In the genomic region with DNA sequence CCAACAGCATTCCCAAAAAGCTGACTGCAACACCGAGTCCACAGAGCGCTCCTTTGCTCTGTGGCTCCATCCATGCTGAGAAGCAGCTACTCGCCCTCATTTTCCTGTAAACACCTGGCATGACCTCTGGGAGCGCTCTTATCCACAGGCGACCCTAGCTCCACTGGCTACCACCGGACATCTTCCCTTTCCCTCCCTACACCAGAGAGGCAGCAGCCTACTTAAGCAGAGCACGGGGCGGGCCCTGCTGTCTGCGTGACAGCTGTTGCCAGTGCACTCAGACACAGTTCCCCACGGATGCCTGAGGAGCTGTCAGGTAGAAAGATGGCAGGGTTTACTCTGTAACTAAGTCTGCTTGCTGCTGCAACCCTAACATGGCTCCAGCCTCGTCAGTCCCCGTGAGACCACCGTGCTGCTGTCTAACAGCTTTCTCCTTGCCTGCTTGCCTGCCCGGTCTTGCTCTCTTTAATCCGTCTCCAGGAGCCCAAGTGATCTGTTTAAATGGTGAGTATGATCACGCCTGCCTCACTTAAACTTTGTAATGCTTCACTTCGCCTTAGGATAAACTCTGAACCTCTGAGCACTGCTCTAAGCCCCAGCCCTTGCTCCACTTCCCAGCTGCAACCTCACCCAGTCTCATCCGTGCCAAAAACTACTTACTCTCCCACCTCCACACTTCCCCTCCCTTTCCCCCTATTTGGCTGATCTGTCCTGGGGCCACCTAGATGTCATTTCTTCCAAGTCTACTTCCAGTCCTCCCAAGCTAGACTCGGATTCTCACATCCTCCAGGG, we compare ENCODE assay signal across 9 mouse cellular contexts. TPM values are rescaled to one million over a fixed set of nuclear protein-coding genes. Genes with fewer than 3 reads are reported as not detected.
DNase-seq lines count a peak whose midpoint lies in the region; ATAC-seq lines count a peak whose summit lies in the region.
"Had no signal": no experiment of that assay in that cellular context is flagged by ENCODE, and none has a peak within 500 bp of the region (broad histone marks: within the 10 kb centered on the region; RNA-seq: fewer than 3 reads in every experiment).

No protein-coding gene starts in this region.

- no peak overlapping the region for H3K9ac ChIP-seq in kidney, embryonic 15.5 days
- H3K9ac ChIP-seq: embryonic facial prominence, embryonic 12.5 days had no signal

- no peaks in the 10 kb centered on the region for H3K27me3 ChIP-seq in kidney, embryonic 15.5 days
- H3K27me3 ChIP-seq: embryonic facial prominence, embryonic 12.5 days had no signal

- ATAC-seq in kidney, embryonic 15.5 days (replicated peaks; ENCODE audit: low FRiP score) = peak; percentile 81
- ATAC-seq in monocyte, adult 5-6 weeks (replicated peaks; ENCODE audit: insufficient number of reproducible peaks, low FRiP score, low TSS enrichment, poor library complexity, severe bottlenecking) = 0 out of 2 replicates have a peak, but pooled peaks have one; percentile 3

- H3K4me2 ChIP-seq in kidney, embryonic 15.5 days = 0 out of 2 replicates have a peak overlapping the region, but pooled peaks have one; percentile 14
- H3K4me2 ChIP-seq: embryonic facial prominence, embryonic 12.5 days had no signal

- 38% methylated on average over 19 of the region's 19 CpGs for WGBS in kidney, embryonic 15.5 days

- 0 out of 2 replicates have a peak overlapping the region, but pooled peaks have one; percentile 19 for H3K27ac ChIP-seq in kidney, embryonic 15.5 days
- H3K27ac ChIP-seq: embryonic facial prominence, embryonic 12.5 days had no signal

- DNase-seq in cerebellum, adult 11-12 months = peak; percentile 20
- no peak for DNase-seq in cerebellum, adult 18-20 months
- DNase-seq in right cerebral cortex, postnatal 14 days = peak; percentile 20
- DNase-seq in right cerebral cortex, postnatal 36 days (ENCODE audit: low spot score in 2 of 2) = no peak
- DNase-seq in urinary bladder, postnatal 14 days (ENCODE audit: low spot score) = no peak
- DNase-seq in T-cell, adult 2 months (ENCODE audit: low spot score) = no peak

- H3K9me3 ChIP-seq in kidney, embryonic 15.5 days (replicated peaks) = no peaks in the 10 kb centered on the region
- H3K9me3 ChIP-seq: embryonic facial prominence, embryonic 12.5 days had no signal

- peaks cover 29% of the 10 kb centered on the region for H3K36me3 ChIP-seq in kidney, embryonic 15.5 days

- no peak overlapping the region for H3K4me3 ChIP-seq in kidney, embryonic 15.5 days (replicated peaks)
- H3K4me3 ChIP-seq: embryonic facial prominence, embryonic 12.5 days had no signal

- H3K4me1 ChIP-seq in kidney, embryonic 15.5 days = peaks cover 9% of the 10 kb centered on the region; the same call in 1 of the 2 replicates

RNA-seq across cellular contexts. Expression of gene Slc25a28, which starts 12.3 kb away (rescaled TPM):
- 13.7 and 14.3 TPM in 2 replicates for polyA plus RNA-seq in kidney, embryonic 15.5 days (2015; fragmentation: Nextera tagmentation; extraction: Ambion mirVana)
- total RNA-seq in monocyte, adult 5-6 weeks (2017) = 68.7 to 103 TPM (median 101 TPM) in 3 replicates

RNA-seq across cellular contexts. Expression of gene Entpd7, which starts 27.1 kb away (rescaled TPM):
- polyA plus RNA-seq in kidney, embryonic 15.5 days (2015; fragmentation: Nextera tagmentation; extraction: Ambion mirVana) = 12.3 and 14.4 TPM in 2 replicates
- total RNA-seq in monocyte, adult 5-6 weeks (2017) = 1.5 to 10.0 TPM (median 6.4 TPM) in 3 replicates

RNA-seq across cellular contexts. Expression of gene Nkx2-3, which starts 50.2 kb away (rescaled TPM):
- polyA plus RNA-seq in kidney, embryonic 15.5 days (2015; fragmentation: Nextera tagmentation; extraction: Ambion mirVana) = 0.26 and 0.48 TPM in 2 replicates
- total RNA-seq in monocyte, adult 5-6 weeks (2017) = not detected in 3 replicates

Comparison
In these comparisons a context has a peak if more than half of its experiments do, and no peak if none do; other contexts are left out.
1. DNase-seq: peak in cerebellum, adult 11-12 months (single experiment) and right cerebral cortex, postnatal 14 days (single experiment); none in cerebellum, adult 18-20 months (0 of 2), right cerebral cortex, postnatal 36 days (0 of 2), urinary bladder, postnatal 14 days (single experiment) and T-cell, adult 2 months (single experiment).